In genomic region chr7:143689946-143690345, GRCm38 (mm10) we compare ENCODE assay signal across 19 mouse cellular contexts. TPM values are rescaled to one million over a fixed set of nuclear protein-coding genes. Genes with fewer than 3 reads are reported as not detected.
"Had no signal": no experiment of that assay in that cellular context is flagged by ENCODE, and none has a peak within 500 bp of the region (broad histone marks: within the 10 kb centered on the region; RNA-seq: fewer than 3 reads in every experiment).

No protein-coding gene starts in this region.

- H3K4me3 ChIP-seq: kidney, embryonic 15.5 days; left cerebral cortex, adult 2 months; liver, embryonic 13.5 days; megakaryocyte, embryonic 14.5 days; midbrain, embryonic 10.5 days; midbrain, embryonic 13.5 days; stomach, embryonic 15.5 days had no signal

- ATAC-seq: intestine, postnatal 0 days; midbrain, embryonic 13.5 days had no signal

- H3K27ac ChIP-seq: kidney, embryonic 15.5 days; left cerebral cortex, adult 2 months; liver, embryonic 13.5 days; midbrain, embryonic 10.5 days; midbrain, embryonic 13.5 days; stomach, embryonic 15.5 days had no signal

- DNase-seq: kidney, adult 8-10 months; kidney, postnatal 10 days; layer of hippocampus, adult 9-11 months; liver, embryonic 13.5 days; lung, adult 2 months; lung, postnatal 14 days; right cerebral cortex, postnatal 14 days; spleen, adult 18-20 months; thymus, adult 2 months; thymus, postnatal 14 days; thymus, postnatal 4 days had no signal

RNA-seq across cellular contexts. Expression of gene Tnfrsf23, which starts 4.3 kb away (rescaled TPM):
- total RNA-seq: liver, adult 2 months had no signal
